Mouse (Mus musculus) liver, adult 2 months (tissue): ENCODE measurements around the gene Pparg.

Experiments used
- CTCF ChIP-seq: fragments of 200-500 bp; IDR thresholded peaks from 2 replicates; pipeline ENCODE4 v1.5.1; 2011; ENCODE audit warnings: low read depth, low read length, control low read depth
- POLR2A ChIP-seq: fragments of 200-500 bp; IDR thresholded peaks from 2 replicates; pipeline ENCODE4 v1.6.1; 2011; ENCODE audit warnings: low read length, control low read depth; ENCODE audit not compliant: insufficient read depth; ENCODE audit errors: extremely low read depth

GRCm38 (mm10) chr6:115366869-115367610 is 6.3 kb downstream of the Pparg start:
- TF ChIP-seq CTCF = no peak
- no peak for TF ChIP-seq POLR2A
